Mouse (Mus musculus) forelimb bud, embryonic 11.5 days (tissue): ENCODE data around the gene Josd1.

Source experiments
- DNase-seq: peaks from one replicate; pipeline ENCODE4 v3.0.0-alpha.2; 2012; ENCODE audit warnings: low read depth, low spot score

The Josd1 gene

GRCm38 (mm10) chr15:79687646-79688267 lies at the start of gene Josd1:
Gene Josd1, minus strand, starts transcription at chr15:79687919.
- peak; percentile 92 for DNase-seq

GRCm38 (mm10) chr15:79734311-79734710 lies 46.6 kb upstream of the Josd1 start:
- no peak for DNase-seq

DNA sequence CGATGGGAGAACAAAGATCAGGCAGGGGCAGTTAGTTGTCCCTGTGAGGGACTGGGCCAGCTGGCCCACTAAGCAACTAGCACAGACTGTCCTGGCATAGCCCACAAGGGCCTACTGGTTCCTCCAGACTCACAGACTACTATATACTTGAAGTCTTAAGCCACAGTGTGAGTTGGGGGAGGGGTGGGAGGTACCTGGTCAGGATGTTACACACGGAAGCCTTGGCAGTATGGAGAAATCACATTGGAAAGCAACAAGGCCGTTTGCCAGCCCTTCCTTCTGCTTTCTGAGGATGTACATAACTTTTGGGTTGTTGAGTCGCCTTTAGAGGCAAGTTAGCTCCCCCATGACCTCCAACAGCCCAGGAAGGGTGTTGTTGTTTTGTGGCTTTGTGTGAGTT lies 45.9 kb upstream of the Josd1 start:
- DNase-seq, result no peak

DNA sequence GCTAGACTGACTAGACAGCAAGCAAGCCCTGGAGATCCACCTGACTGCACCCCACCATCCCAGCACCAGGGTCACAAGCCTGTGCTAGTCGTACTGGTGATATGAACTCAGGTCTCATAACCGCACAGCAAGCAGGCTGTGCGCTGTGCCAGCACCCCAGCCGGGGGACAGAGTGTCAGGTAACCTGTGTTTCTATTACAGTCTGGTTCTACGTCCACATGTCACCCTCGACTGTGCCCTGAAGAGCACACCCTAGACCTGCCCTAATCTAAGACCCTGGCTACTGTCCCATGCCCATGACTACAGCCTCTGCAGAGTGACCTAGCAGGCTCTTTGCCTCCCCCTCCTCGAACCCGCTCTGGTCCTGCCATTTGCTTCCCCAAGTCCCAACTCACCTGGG lies 45.5 kb upstream of the Josd1 start:
- DNase-seq, result no peak

- no peak for DNase-seq
Observed at GRCm38 (mm10) chr15:79731554-79731953, 43.8 kb upstream of the Josd1 start.

- DNase-seq, result no peak
Observed at GRCm38 (mm10) chr15:79728731-79729388, 41.1 kb upstream of the Josd1 start.

DNA sequence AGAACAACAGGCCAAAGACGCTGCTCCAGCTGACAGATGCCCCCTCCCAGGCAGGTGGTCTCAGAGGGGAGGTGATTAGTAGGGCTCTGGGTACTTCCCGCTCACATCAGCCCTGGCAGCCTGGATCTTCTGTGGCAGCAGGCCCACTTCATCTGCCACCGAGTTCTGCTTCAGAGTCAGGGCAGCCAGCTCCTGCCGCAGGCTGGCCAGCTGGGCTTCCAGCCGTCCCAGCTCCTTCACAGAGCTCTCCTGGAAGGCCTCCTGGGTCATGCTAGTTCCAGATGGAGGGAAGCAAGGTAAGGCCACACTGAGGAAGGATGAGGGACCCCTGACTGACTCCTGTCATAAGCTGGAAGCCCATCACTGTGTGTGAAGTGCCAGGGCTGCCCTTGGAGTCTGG lies 40.6 kb upstream of the Josd1 start:
- DNase-seq, result no peak

GRCm38 (mm10) chr15:79727840-79728239 lies 40.1 kb upstream of the Josd1 start:
- DNase-seq, result no peak

GRCm38 (mm10) chr15:79725190-79725789 lies 37.6 kb upstream of the Josd1 start:
- DNase-seq, result no peak

- no peak for DNase-seq
Observed at GRCm38 (mm10) chr15:79723439-79723838, 35.7 kb upstream of the Josd1 start.

DNA sequence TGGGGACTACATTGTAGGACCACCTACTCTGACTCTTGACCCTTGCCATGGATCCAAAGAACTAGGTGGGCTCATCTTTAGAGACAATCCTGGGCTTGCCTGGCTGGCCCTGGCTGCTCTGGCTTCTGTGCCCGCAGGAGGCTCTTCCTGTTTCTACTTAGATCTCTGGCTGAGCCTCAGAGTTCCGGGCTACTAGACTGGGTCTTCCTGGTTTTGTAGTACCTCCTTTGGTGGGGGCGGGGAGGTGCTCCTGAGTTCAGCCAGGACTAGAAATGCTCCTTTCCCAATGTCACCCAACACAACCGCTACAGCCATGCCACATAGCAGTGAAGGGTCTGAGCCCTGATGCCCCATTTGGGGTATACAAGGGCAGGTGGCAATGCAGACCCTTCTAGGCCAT lies 33.1 kb upstream of the Josd1 start:
- DNase-seq, result no peak

DNA sequence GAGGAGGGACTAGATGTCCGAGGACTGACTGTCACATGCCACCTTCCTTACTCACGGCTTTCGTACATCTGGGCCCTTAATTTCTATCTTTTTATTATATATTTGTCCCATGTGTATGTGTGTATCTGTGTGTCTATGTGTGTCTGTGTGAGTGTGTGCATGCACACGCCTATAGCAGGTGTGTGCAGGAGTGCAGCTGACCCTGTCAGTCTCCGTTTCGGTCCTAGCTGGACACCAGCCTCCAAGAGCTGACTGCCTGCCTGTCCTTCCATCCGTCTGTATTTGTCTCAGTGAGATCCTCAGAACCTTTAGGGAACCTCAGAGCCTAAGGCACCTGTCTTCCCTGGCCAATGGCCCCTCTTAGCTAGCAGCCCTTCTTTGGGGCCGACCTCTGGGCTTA lies 32.5 kb upstream of the Josd1 start:
- DNase-seq, result no peak

GRCm38 (mm10) chr15:79716710-79717109 lies 29.0 kb upstream of the Josd1 start:
- no peak for DNase-seq

- no peak for DNase-seq
Observed at GRCm38 (mm10) chr15:79715646-79716045, 27.9 kb upstream of the Josd1 start.

GRCm38 (mm10) chr15:79708229-79708822 lies 20.6 kb upstream of the Josd1 start:
- DNase-seq, result no peak

DNA sequence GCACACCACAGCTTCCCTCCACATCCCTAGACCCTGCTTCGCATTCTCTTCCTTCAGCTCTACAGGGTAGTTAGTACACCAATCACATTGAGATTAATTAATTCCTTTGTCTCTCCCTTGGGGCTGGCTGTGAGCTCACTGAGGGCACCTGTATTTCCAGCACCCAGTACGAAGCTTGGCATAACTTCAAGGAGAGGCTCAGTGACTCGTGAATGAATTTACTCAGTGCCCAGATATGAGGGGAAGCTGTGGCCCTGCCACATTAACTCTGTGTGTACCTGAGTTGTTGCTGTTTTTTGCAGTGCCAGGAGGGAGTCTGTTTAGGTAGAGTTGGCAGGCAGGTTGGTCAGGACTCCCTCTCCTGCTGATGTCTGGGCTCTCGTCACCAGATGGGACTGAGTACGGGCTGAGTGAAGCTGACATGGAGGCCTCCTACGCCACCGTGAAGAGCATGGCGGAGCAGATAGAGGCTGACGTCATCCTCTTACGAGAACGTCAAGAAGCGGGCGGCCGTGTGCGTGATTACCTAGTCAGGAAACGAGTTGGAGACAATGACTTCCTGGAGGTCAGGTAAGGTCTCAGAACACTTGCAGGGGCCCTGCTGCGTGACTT lies 19.0 kb upstream of the Josd1 start:
- DNase-seq, result no peak

DNA sequence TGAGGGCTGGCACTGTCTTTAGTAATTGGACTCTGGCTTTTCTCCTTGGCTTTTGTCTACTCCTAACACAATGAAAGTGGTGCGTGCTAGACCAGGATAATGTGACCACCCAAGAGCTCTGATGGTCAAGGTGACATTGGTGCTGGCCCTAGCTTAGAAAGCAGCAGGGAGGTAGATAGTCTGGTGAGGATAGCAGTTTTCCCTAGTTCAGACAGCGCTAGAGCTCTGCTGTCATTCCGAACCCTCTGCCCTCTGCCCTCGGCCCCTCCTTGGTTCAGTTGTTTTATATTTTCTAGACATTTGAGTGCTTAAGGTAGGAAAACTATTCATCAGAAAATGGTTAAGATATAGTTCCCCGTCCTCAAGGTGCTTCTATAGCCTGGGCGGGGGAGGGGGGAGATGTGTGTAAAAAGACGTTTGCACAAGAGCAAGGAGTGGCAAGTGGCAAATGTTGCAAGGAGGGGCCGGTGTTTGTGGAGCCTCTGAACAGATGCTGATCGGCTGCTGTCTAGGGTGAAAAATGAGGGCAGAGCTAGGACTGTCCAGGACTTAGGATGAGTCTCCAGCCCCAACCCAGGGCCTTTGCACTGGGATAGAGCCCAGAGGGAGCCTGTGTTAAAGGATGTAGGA lies 10.0 kb upstream of the Josd1 start:
- no peak for DNase-seq

GRCm38 (mm10) chr15:79697011-79697410 lies 9.3 kb upstream of the Josd1 start:
- no peak for DNase-seq

GRCm38 (mm10) chr15:79696508-79696907 lies 8.8 kb upstream of the Josd1 start:
- DNase-seq, result no peak

DNA sequence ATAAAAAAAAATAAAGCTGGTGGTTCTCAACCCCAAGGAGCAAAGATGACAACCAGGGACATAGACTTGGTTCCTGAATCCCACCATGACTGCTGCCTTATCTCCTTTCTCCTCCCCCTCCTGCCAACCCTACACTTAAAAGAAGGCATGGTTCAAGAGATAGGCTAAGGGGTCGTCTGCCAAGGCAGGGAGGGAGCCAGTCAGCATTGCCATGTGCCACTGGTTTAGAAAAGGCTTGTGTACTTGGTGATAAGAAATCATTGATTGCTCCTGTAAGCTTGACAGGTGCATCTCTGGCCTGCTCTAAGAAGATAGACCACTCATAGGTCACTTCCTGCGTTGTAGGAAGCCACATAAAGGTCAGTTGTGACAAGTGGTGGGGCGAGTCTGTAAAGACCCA lies 7.8 kb upstream of the Josd1 start:
- DNase-seq, result no peak

DNA sequence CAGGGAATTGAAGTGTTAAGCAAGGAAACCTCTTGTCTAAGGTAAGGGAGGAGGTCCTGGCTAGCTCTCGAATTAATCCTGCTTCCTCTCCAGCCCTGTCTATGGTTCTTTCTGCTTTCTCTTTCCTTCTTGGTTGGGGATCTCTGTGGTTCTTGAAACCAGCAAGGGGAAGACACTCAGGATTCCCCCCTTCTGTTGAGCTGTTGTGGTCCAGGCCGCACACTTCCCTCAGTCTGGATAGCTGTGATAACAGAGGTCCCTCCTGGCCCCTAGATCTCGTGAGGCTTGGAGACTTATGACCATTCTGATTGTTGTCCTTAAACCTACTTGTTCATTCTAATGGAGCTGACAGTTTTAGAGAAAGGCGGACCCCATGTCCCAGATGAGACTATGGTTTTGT lies 6.8 kb upstream of the Josd1 start:
- DNase-seq, result no peak

- DNase-seq, result no peak
Observed at GRCm38 (mm10) chr15:79693740-79694139, 6.0 kb upstream of the Josd1 start.
